Mouse (Mus musculus) c-Kit-positive CD71-positive TER-119-positive erythroid progenitor cells, embryonic 14.5 days (primary cell): ENCODE measurements around the gene Olfr853.

ENCODE experiments used
- DNase-seq: peaks from one replicate; pipeline ENCODE4 v3.0.0-alpha.2; 2013; ENCODE audit warnings: low spot score

Olfr853 gene

GRCm38 (mm10) chr9:19540976-19541375, at the start of gene Olfr853:
Gene Olfr853, minus strand, starts transcription at chr9:19541076.
- DNase-seq: no peak

DNA sequence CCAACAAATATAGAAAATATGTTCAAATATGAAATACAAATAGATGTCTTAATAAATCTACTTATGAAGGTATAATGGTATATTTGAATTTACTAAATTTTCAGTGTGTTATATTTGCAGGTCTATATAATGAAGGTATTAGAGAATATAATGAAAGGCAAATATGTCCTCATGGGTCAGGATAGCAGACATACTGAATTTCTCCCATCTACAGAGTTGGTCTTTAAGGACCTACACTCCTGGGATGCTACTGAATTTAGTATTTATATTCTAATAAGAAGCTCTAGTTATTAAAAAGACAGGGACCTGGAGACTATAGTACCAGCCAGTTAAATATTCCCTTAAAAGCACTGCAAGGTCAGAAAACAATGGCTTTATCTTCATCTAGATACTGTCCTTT, 41.4 kb upstream of the Olfr853 start, which contains the start of gene Olfr855:
Gene Olfr855, plus strand, starts transcription at position 301 of the 400 bp plus-strand sequence.
- DNase-seq: no peak

GRCm38 (mm10) chr9:19567282-19567681, 26.4 kb upstream of the Olfr853 start, which contains the start of gene Olfr854:
Gene Olfr854, minus strand, starts transcription at chr9:19567382.
- DNase-seq: no peak

DNA sequence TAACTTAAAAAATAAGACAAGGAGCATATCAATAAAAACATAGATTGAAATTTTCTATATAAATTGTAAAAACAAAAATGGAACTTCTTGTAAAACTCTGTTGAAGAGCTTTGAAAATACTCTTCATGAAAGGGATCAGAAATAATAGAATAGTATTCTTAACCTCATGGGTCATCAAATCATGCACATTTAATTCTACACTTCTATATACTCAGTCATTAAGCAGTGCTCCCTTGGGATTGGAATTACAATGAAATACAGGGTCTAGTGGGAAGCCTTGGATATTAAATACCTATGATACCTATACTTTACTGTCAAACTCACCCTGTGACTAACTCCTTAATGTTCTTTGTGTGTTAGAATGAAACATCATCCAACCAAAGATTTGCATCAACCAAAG, 47.9 kb downstream of the Olfr853 start, which contains the start of gene Olfr851:
Gene Olfr851, plus strand, starts transcription at position 301 of the 400 bp plus-strand sequence.
- no peak for DNase-seq
